15 mouse cellular contexts compared by ENCODE assay signal in the genomic region with DNA sequence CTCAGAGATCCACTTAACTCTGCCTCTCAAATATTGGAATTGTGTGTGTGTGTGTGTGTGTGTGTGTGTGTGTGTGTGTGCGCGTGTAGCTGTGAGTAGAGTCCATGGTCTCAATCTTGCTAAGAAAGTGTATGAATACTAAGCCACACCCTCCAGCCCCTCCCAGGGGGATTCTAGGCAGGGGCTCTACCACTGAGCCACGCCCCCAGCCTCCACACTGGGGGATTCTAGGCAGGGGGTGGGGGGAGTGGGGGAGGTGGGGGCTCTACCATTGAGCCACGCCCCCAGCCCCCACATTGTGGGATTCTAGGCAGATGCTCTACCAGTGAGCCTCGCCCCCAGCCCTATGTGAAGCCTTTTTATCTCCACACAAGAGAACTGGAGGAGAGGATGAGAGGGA. TPM values are rescaled to one million over a fixed set of nuclear protein-coding genes. Genes with fewer than 3 reads are reported as not detected.
A peak's percentile ranks its signal among the peaks of the same experiment; 100 is the strongest.
DNase-seq lines count a peak whose midpoint lies in the region; ATAC-seq and TF ChIP-seq lines count a peak whose summit lies in the region.
"Had no signal": no experiment of that assay in that cellular context is flagged by ENCODE, and none has a peak within 500 bp of the region (broad histone marks: within the 10 kb centered on the region; RNA-seq: fewer than 3 reads in every experiment).

No protein-coding gene starts in this region.

- no peak for DNase-seq in heart, postnatal 25 days (ENCODE audit: low spot score)
- DNase-seq in lung, adult 2 months: no peak
- peak; percentile 84 for DNase-seq in ES-CJ7 (ENCODE audit: low read depth, low spot score)
- DNase-seq in R1 (ENCODE audit: low read depth, low spot score): peak; percentile 95
- no peak for DNase-seq in adipocyte (ENCODE audit: low spot score)
- DNase-seq: cerebellum, adult 9-11 months; right cerebral cortex, postnatal 25 days had no signal

- no peak for ATAC-seq in heart, embryonic 16.5 days (replicated peaks; ENCODE audit: extremely low read depth, insufficient read depth, low FRiP score)
- ATAC-seq in lung, embryonic 16.5 days (ENCODE audit: low read depth): peak; percentile 41; the same call in 1 of the 2 replicates

- no peaks in the 10 kb centered on the region for H3K9me3 ChIP-seq in heart, embryonic 16.5 days (replicated peaks; ENCODE audit: control insufficient read depth, low read length)
- no peaks in the 10 kb centered on the region for H3K9me3 ChIP-seq in lung, embryonic 16.5 days (ENCODE audit: control insufficient read depth, low read length)
- H3K9me3 ChIP-seq: forebrain, embryonic 13.5 days had no signal

- peak overlapping the region; percentile 49; the same call in 1 of the 2 replicates for H3K4me2 ChIP-seq in heart, embryonic 16.5 days (ENCODE audit: low read depth, low read length)
- H3K4me2 ChIP-seq in lung, embryonic 16.5 days (ENCODE audit: low read depth, low read length): no peak overlapping the region

- 79% methylated on average over 5 of the region's 5 CpGs for WGBS in heart, embryonic 16.5 days
- WGBS in lung, embryonic 16.5 days: 64% methylated on average over 5 of the region's 5 CpGs
- 71% methylated on average over 5 of the region's 5 CpGs for WGBS in lung, adult 2 months

- H3K4me3 ChIP-seq in heart, embryonic 16.5 days (ENCODE audit: low read length): no peak overlapping the region
- H3K4me3 ChIP-seq in lung, embryonic 16.5 days (ENCODE audit: low read length): no peak overlapping the region
- no peak overlapping the region for H3K4me3 ChIP-seq in lung, adult 2 months (replicated peaks; ENCODE audit: extremely low read depth, low read depth, low read length)
- H3K4me3 ChIP-seq: forebrain, embryonic 13.5 days had no signal

- no peak for TF ChIP-seq CTCF in lung, adult 2 months (IDR thresholded peaks at IDR 0.05; ENCODE audit: insufficient read depth, low read length)

- intact Hi-C loops in heart, postnatal 25 days (cut with DNase I): no loop called here

- no peaks in the 10 kb centered on the region for H3K36me3 ChIP-seq in heart, embryonic 16.5 days (ENCODE audit: control insufficient read depth, insufficient read depth)
- no peaks in the 10 kb centered on the region for H3K36me3 ChIP-seq in lung, embryonic 16.5 days (ENCODE audit: control insufficient read depth, insufficient read depth, low read length)

- H3K27ac ChIP-seq in heart, embryonic 16.5 days (ENCODE audit: low read length): no peak overlapping the region
- no peak overlapping the region for H3K27ac ChIP-seq in lung, embryonic 16.5 days (ENCODE audit: low read length)

- TF ChIP-seq POLR2A in lung, adult 2 months (IDR thresholded peaks at IDR 0.05; ENCODE audit: borderline replicate concordance, extremely low read depth, low read depth, low read length): no peak

- peaks cover 6% of the 10 kb centered on the region for H3K4me1 ChIP-seq in heart, embryonic 16.5 days (ENCODE audit: control insufficient read depth, insufficient read depth, low read length)
- peaks cover 10% of the 10 kb centered on the region for H3K4me1 ChIP-seq in lung, embryonic 16.5 days (replicated peaks; ENCODE audit: control insufficient read depth, insufficient read depth, low read length)
- no peaks in the 10 kb centered on the region for H3K4me1 ChIP-seq in lung, adult 2 months (ENCODE audit: control insufficient read depth, insufficient read depth, low read length)

- H3K27me3 ChIP-seq in heart, embryonic 16.5 days (ENCODE audit: control insufficient read depth, insufficient read depth, low read length): no peaks in the 10 kb centered on the region
- no peaks in the 10 kb centered on the region for H3K27me3 ChIP-seq in lung, embryonic 16.5 days (ENCODE audit: control insufficient read depth, insufficient read depth, low read depth, low read length)
- H3K27me3 ChIP-seq: forebrain, embryonic 13.5 days; megakaryocyte, embryonic 14.5 days had no signal

- no peak overlapping the region for H3K9ac ChIP-seq in heart, embryonic 16.5 days (ENCODE audit: low read length)
- no peak overlapping the region for H3K9ac ChIP-seq in lung, embryonic 16.5 days (ENCODE audit: low read length)

RNA-seq across cellular contexts. Expression of gene Ywhag, which starts 12.2 kb away (rescaled TPM):
- polyA plus RNA-seq in heart, embryonic 16.5 days (2015; fragmentation: Nextera tagmentation; extraction: Ambion mirVana): 167 and 202 TPM in 2 replicates
- 100 to 1,000 TPM; 285 to 296 TPM for total RNA-seq in heart, postnatal 25 days (2021)
- polyA plus RNA-seq in lung, embryonic 16.5 days (2015; fragmentation: Nextera tagmentation; extraction: Ambion mirVana): 150 and 155 TPM in 2 replicates
- 66.2 and 80.3 TPM in 2 replicates for polyA plus RNA-seq in lung, adult 2 months (2012; rRNA removed)

RNA-seq across cellular contexts. Expression of gene Ssc4d, which starts 27.7 kb away (rescaled TPM):
- polyA plus RNA-seq in heart, embryonic 16.5 days (2015; fragmentation: Nextera tagmentation; extraction: Ambion mirVana): 0.45 and 0.91 TPM in 2 replicates
- under 1 TPM; 0.28 to 0.68 TPM for total RNA-seq in heart, postnatal 25 days (2021)
- polyA plus RNA-seq in lung, embryonic 16.5 days (2015; fragmentation: Nextera tagmentation; extraction: Ambion mirVana): 3.0 and 3.2 TPM in 2 replicates
- polyA plus RNA-seq in lung, adult 2 months (2012; rRNA removed): 3.6 and 3.9 TPM in 2 replicates

RNA-seq across cellular contexts. Expression of gene Zp3, which starts 33.3 kb away (rescaled TPM):
- polyA plus RNA-seq in heart, embryonic 16.5 days (2015; fragmentation: Nextera tagmentation; extraction: Ambion mirVana): not detected in 2 replicates
- not detected for total RNA-seq in heart, postnatal 25 days (2021)
- 0.16 and 0.19 TPM in 2 replicates for polyA plus RNA-seq in lung, embryonic 16.5 days (2015; fragmentation: Nextera tagmentation; extraction: Ambion mirVana)
- polyA plus RNA-seq in lung, adult 2 months (2012; rRNA removed): 0.08 TPM in 1 of 2 replicates, not detected in the other
- total RNA-seq: gastrocnemius, postnatal 4 days; layer of hippocampus, adult 18-20 months; left cerebral cortex, adult 18-20 months had no signal
- polyA plus RNA-seq: forebrain, embryonic 13.5 days; kidney, embryonic 14.5 days had no signal

RNA-seq across cellular contexts. Expression of gene Dtx2, which starts 48.0 kb away (rescaled TPM):
- 21.8 and 22.5 TPM in 2 replicates for polyA plus RNA-seq in heart, embryonic 16.5 days (2015; fragmentation: Nextera tagmentation; extraction: Ambion mirVana)
- 1 to 10 TPM; 7.9 to 8.4 TPM for total RNA-seq in heart, postnatal 25 days (2021)
- polyA plus RNA-seq in lung, embryonic 16.5 days (2015; fragmentation: Nextera tagmentation; extraction: Ambion mirVana): 26.6 and 27.6 TPM in 2 replicates
- polyA plus RNA-seq in lung, adult 2 months (2012; rRNA removed): 23.9 and 29.9 TPM in 2 replicates

RNA-seq across cellular contexts. Expression of gene Hspb1, which starts 58.9 kb away (rescaled TPM):
- polyA plus RNA-seq in heart, embryonic 16.5 days (2015; fragmentation: Nextera tagmentation; extraction: Ambion mirVana): 794 and 965 TPM in 2 replicates
- 100 to 1,000 TPM; 385 to 513 TPM for total RNA-seq in heart, postnatal 25 days (2021)
- polyA plus RNA-seq in lung, embryonic 16.5 days (2015; fragmentation: Nextera tagmentation; extraction: Ambion mirVana): 126 and 127 TPM in 2 replicates
- polyA plus RNA-seq in lung, adult 2 months (2012; rRNA removed): 541 and 589 TPM in 2 replicates

Comparison
In these comparisons a context has a peak if more than half of its experiments do, and no peak if none do; other contexts are left out.
1. DNase-seq: peak in ES-CJ7 (single experiment) and R1 (single experiment); none in heart, postnatal 25 days (single experiment), lung, adult 2 months (single experiment) and adipocyte (single experiment).